Mouse (Mus musculus): ENCODE data around the gene Krt76. TPM values are rescaled to one million over a fixed set of nuclear protein-coding genes. Genes with fewer than 3 reads are reported as not detected.

Krt76 gene
- total and polyA plus RNA-seq, 3 experiments = not detected

- no peak overlapping the region for H3K27ac ChIP-seq (ENCODE audit: control insufficient read depth, low read depth, low read length)
- no peaks in the 10 kb centered on the region for H3K79me2 ChIP-seq (ENCODE audit: control insufficient read depth, insufficient read depth, low read length, poor library complexity)
- no peaks in the 10 kb centered on the region for H3K36me3 ChIP-seq (ENCODE audit: control insufficient read depth in 1 of 2, insufficient read depth in 2 of 2, low read length in 2 of 2)
- no peak overlapping the region for H3K4me3 ChIP-seq (ENCODE audit: control insufficient read depth in 1 of 2, insufficient read depth in 1 of 2, low read depth in 2 of 2, low read length in 2 of 2)
- no peaks in the 10 kb centered on the region for H3K27me3 ChIP-seq (ENCODE audit: control insufficient read depth in 1 of 2, insufficient read depth in 2 of 2, low read length in 2 of 2)
- no peaks in the 10 kb centered on the region for H3K4me1 ChIP-seq (ENCODE audit: control insufficient read depth in 1 of 2, insufficient read depth in 2 of 2, low read length in 2 of 2)
- no peak for TF ChIP-seq E2F4 (IDR thresholded peaks at IDR 0.05; ENCODE audit: borderline replicate concordance, low read depth, low read length)
- no peak for TF ChIP-seq MAZ (IDR thresholded peaks at IDR 0.05; ENCODE audit: low read depth, low read length)
- no peak for TF ChIP-seq POLR2AphosphoS5 (IDR thresholded peaks at IDR 0.05; ENCODE audit: borderline replicate concordance, low read depth, low read length)
- no peak for TF ChIP-seq MAX (IDR thresholded peaks at IDR 0.05; ENCODE audit: low read length)
- TF ChIP-seq MXI1 (IDR thresholded peaks at IDR 0.05; ENCODE audit: low read depth, low read length) = no peak
- TF ChIP-seq ELF1 (IDR thresholded peaks at IDR 0.05; ENCODE audit: low read depth, low read length) = no peak
- TF ChIP-seq MYC (IDR thresholded peaks at IDR 0.05; ENCODE audit: low read depth, low read length) = no peak
- no peak for TF ChIP-seq ZC3H11A (IDR thresholded peaks at IDR 0.05; ENCODE audit: low read depth, low read length)
- no peak for TF ChIP-seq GABPA (IDR thresholded peaks at IDR 0.05; ENCODE audit: low read depth, low read length)
- TF ChIP-seq SMC3 (IDR thresholded peaks at IDR 0.05; ENCODE audit: low read depth, low read length) = no peak
- TF ChIP-seq ZKSCAN1 (IDR thresholded peaks at IDR 0.05; ENCODE audit: low read depth, low read length) = no peak
- TF ChIP-seq ZMIZ1 (IDR thresholded peaks at IDR 0.05; ENCODE audit: low read depth, low read length) = no peak
- no peak overlapping the region for H3K9ac ChIP-seq (ENCODE audit: control insufficient read depth, low read depth, low read length, poor library complexity, severe bottlenecking)
- H3K9me3 ChIP-seq (replicated peaks; ENCODE audit: insufficient read depth, low read length) = no peaks in the 10 kb centered on the region
- no peak for DNase-seq (ENCODE audit: low read depth, low spot score)
Measured at GRCm38 (mm10) chr15:101860421-101861130, 32.1 kb downstream of the Krt76 start.

GRCm38 (mm10) chr15:101859735-101860170 lies 33.0 kb downstream of the Krt76 start:
- H3K4me3 ChIP-seq (ENCODE audit: control insufficient read depth in 1 of 2, insufficient read depth in 1 of 2, low read depth in 2 of 2, low read length in 2 of 2) = no peak overlapping the region

More at GRCm38 (mm10) chr15:101859735-101860170, 33.0 kb downstream of the Krt76 start:
- no peaks in the 10 kb centered on the region for H3K79me2 ChIP-seq (ENCODE audit: control insufficient read depth, insufficient read depth, low read length, poor library complexity)
- no peaks in the 10 kb centered on the region for H3K9me3 ChIP-seq (replicated peaks; ENCODE audit: insufficient read depth, low read length)
- no peak for TF ChIP-seq MAFK (IDR thresholded peaks at IDR 0.05; ENCODE audit: borderline replicate concordance, low read depth, low read length)
- no peak for TF ChIP-seq USF2 (IDR thresholded peaks at IDR 0.05; ENCODE audit: borderline replicate concordance in 1 of 2, insufficient read depth in 1 of 2, low read depth in 1 of 2, low read length in 2 of 2)
- TF ChIP-seq EP300 (IDR thresholded peaks at IDR 0.05; ENCODE audit: low read depth in 1 of 2, low read length in 2 of 2) = no peak
- no peak for TF ChIP-seq TBP (IDR thresholded peaks at IDR 0.05; ENCODE audit: low read depth, low read length)
- TF ChIP-seq GABPA (IDR thresholded peaks at IDR 0.05; ENCODE audit: low read depth, low read length) = no peak
- no peak for TF ChIP-seq MXI1 (IDR thresholded peaks at IDR 0.05; ENCODE audit: low read depth, low read length)
- TF ChIP-seq USF1 (IDR thresholded peaks at IDR 0.05; ENCODE audit: low read depth, low read length) = no peak
- TF ChIP-seq KAT2A (conservative IDR thresholded peaks at IDR 0.05; ENCODE audit: low read depth, low read length) = no peak
- no peak for TF ChIP-seq ETS1 (IDR thresholded peaks at IDR 0.05; ENCODE audit: low read depth, low read length)
- no peak for TF ChIP-seq TCF12 (IDR thresholded peaks at IDR 0.05; ENCODE audit: low read depth, low read length)
- no peak for TF ChIP-seq ELF1 (IDR thresholded peaks at IDR 0.05; ENCODE audit: low read depth, low read length)
- no peak for TF ChIP-seq RCOR1 (IDR thresholded peaks at IDR 0.05; ENCODE audit: low read depth, low read length)
- no peak for TF ChIP-seq TAL1 (IDR thresholded peaks at IDR 0.05; ENCODE audit: low read length)
- no peaks in the 10 kb centered on the region; a peak in 2 of 4 replicates for H3K27me3 ChIP-seq (ENCODE audit: control insufficient read depth in 1 of 2, insufficient read depth in 2 of 2, low read length in 2 of 2)
- H3K36me3 ChIP-seq (ENCODE audit: control insufficient read depth in 1 of 2, insufficient read depth in 2 of 2, low read length in 2 of 2) = no peaks in the 10 kb centered on the region
- H3K27ac ChIP-seq (ENCODE audit: control insufficient read depth, low read depth, low read length) = no peak overlapping the region
- no peak for DNase-seq (ENCODE audit: low read depth, low spot score)
- H3K9ac ChIP-seq (ENCODE audit: control insufficient read depth, low read depth, low read length, poor library complexity, severe bottlenecking) = no peak overlapping the region
- H3K4me1 ChIP-seq (ENCODE audit: control insufficient read depth in 1 of 2, insufficient read depth in 2 of 2, low read length in 2 of 2) = no peaks in the 10 kb centered on the region

Measured in MEL (cell line).